Mouse (Mus musculus): Measurements from ENCODE around the gene Tpd52l1. TPM values are rescaled to one million over a fixed set of nuclear protein-coding genes. Genes with fewer than 3 reads are reported as not detected.
"Not testable (repeated sequence)": the region's sequence is repeated elsewhere in the genome, so short reads cannot be mapped to it uniquely, and the experiment has no call there.

Tpd52l1 gene
- total RNA-seq, 2 experiments from 2014 or later = 20.5 to 34.2 TPM

DNA sequence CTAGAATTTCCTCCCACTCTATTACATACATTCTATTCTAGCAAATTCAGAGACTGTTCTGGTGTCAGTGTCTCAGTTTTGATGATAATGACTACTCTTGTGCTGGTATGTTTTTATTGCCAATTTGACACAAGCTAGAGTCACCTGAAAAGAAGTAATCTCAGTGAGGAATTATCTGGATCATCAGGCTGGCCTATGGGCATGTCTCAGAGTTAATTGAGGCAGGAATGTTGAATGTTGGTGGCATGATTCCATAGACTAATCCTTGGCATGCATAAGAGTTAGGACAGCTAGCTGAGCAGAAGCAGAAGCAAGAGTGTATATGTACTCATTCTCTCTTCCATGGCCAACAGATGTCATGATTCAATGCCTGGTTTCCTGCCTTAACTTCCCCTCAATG, 27.8 kb downstream of the Tpd52l1 start:
- TF ChIP-seq CTCF (IDR thresholded peaks at IDR 0.05) = no peak
- DNase-seq = no peak
- no peak overlapping the region for H3K27ac ChIP-seq
- no peak overlapping the region for H3K4me3 ChIP-seq
- intact Hi-C loops (cut with DNase I) = no loop called here

DNA sequence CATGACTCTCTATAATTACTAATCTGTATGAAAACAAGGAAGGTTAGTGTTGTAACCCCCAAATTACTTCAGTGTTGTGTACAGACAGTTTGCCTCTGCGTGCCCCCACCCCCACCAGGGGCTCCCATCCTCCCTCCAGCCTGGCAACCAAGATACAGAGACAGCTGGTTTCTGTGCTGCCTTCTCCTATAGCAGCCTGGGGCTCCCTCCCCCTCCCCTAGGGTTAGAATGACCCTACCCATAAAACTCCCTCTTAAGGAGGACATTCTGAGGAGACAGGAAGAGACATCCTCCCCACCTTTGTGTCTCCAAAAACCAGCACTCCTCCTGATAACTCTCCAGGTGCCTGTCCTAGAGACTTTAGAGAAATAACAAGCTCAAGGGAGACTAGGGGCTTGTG, 52.8 kb downstream of the Tpd52l1 start:
- DNase-seq = no peak
- no peak for TF ChIP-seq CTCF (IDR thresholded peaks at IDR 0.05)
- intact Hi-C loops (cut with DNase I) = no loop called here
- Histone ChIP-seq H3K27ac (no peak overlapping the region), H3K4me3 (no peak overlapping the region)

DNA sequence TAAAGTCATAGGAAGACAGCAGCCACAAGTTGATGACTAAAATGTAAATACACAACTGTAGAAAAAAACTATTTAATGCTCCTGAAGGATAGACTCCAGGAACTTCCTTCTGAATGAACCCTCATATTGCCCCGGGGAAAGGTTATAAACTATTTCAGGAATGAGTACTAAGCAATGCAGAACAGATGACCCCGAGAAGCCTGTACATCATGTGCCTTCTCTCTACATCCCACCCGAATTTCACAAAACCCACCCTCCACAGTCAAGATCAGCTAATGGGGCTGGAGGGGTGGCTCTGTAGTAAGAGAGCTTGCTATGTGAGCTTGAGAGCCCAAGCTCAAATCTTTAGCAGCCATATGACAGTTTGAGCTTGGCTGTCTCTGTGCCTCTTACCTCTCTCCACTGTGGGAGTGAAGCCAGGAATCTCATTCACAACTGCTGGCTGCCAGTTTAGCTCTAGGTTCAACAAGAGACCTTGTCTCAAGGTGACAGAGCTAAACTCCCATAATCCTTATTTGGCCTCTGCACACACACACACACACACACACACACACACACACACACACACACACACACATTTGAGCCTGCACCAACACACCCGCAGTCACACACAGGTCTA, 54.9 kb downstream of the Tpd52l1 start:
- TF ChIP-seq CTCF (IDR thresholded peaks at IDR 0.05) = no peak
- Histone ChIP-seq H3K27ac (no peak overlapping the region), H3K4me3 (no peak overlapping the region)
- intact Hi-C loops (cut with DNase I) = no loop called here
- no peak for DNase-seq

DNA sequence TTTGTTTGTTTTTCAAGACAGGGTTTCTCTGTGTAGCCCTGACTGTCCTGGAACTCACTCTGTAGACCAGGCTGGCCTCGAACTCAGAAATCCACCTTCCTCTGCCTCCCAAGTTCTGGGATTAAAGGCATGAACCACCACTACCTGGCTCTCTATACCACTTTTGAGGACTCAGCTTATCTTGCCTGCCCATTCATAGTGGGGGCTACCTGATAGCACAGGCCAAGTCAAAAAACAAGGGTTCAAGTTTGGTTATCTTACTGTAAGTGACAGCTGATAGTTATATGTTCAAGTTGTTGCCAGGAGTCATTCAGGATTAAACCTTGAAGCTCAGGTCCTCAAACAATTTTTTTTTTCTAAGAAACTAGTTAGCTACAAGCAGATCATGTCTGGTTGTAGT, 57.2 kb downstream of the Tpd52l1 start:
- DNase-seq; intact Hi-C loops (cut with DNase I); H3K27ac ChIP-seq; H3K4me3 ChIP-seq: not testable (repeated sequence)

DNA sequence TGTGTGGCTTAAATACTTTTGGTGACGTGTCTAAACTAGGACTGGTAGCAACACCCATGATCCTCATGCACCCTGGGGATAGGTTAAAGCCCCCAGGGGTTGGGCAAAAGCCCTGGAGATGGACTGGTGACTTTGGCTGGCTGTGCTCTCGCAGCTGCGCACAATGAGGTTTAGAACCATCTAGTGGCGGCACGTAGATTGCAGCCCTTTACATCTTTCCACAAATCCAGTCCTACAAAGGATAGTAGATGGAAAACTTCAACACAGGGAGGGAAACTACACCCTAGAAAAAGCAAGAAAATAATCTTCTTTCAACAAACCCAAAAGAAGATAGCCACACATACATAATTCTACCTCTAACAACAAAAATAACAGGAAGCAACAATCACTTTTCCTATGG, 75.6 kb downstream of the Tpd52l1 start:
- DNase-seq; H3K4me3 ChIP-seq; H3K27ac ChIP-seq; intact Hi-C loops (cut with DNase I): not testable (repeated sequence)
- TF ChIP-seq CTCF (IDR thresholded peaks at IDR 0.05) = peak; percentile 31

DNA sequence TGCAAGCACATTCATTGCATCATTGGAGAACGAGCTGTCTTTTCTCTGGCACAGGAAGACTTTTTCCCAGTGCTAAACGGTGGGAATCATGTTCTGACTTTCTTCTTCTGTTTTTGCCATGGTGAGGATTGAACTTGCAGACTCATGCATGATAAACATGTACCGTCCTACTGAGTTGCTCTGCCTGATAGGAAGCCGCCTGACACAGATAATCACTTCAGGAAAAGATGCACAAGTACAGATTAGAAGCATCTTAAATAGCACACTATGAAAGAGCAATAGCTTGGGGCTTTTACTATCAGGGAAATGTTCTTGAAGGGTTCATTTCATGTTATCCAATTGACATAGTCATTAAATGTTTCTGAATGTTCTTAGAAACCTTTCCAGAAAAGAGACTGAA, 86.0 kb downstream of the Tpd52l1 start:
- TF ChIP-seq CTCF (IDR thresholded peaks at IDR 0.05) = no peak
- intact Hi-C loops (cut with DNase I) = no loop called here
- Histone ChIP-seq H3K4me3 (no peak overlapping the region), H3K27ac (no peak overlapping the region)
- DNase-seq = no peak

DNA sequence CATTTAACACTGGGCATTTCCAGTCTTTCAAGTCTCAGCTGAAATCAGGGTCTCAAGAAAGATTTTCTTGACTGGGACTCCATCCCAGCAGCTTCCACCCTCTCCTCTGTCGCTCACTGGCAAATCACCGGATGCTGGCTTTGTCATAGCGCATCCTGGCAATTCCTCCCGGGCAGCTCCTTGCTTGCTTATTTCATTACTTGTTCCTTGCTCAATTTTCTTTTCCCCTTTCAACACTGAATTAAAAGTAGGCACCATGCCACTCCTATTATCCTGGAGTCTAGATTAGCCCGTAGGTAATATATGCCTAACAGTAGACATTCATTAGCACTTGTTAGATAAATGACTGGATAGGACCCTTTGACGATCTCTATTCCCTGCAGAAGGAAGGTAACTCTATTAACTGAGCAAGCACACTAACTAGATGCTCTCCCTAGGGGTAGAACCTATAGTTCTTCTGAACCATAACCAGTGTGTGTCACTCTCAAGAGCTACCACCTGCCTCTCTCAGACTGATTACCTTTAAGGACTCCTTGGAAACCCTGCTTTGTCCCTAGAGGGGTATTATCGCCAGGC, 90.8 kb downstream of the Tpd52l1 start:
- Histone ChIP-seq H3K4me3 (no peak overlapping the region), H3K27ac (no peak overlapping the region)
- DNase-seq = no peak
- intact Hi-C loops (cut with DNase I) = no loop called here
- no peak for TF ChIP-seq CTCF (IDR thresholded peaks at IDR 0.05)

DNA sequence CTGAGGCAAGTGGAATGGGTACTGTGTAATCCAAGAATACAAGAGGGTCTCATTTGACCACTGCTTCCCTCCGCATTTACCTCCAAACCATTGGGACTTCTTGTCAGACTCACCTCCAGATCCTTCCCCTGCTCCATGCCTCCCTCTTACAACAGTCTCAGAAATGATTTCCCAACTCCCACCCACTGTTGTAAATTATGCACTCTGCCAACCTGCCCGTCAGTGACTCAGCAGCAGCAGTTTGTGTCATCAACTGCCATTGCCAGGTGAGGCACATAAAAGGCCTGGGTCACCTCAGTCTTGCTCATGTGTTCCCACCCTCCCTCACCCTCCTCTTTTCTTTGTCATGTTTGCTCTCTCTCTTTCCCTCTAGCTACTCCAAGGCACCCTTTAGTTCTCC, 91.6 kb downstream of the Tpd52l1 start:
- H3K27ac ChIP-seq = no peak overlapping the region
- intact Hi-C loops (cut with DNase I) = no loop called here
- no peak overlapping the region for H3K4me3 ChIP-seq
- no peak for DNase-seq
- no peak for TF ChIP-seq CTCF (IDR thresholded peaks at IDR 0.05)

DNA sequence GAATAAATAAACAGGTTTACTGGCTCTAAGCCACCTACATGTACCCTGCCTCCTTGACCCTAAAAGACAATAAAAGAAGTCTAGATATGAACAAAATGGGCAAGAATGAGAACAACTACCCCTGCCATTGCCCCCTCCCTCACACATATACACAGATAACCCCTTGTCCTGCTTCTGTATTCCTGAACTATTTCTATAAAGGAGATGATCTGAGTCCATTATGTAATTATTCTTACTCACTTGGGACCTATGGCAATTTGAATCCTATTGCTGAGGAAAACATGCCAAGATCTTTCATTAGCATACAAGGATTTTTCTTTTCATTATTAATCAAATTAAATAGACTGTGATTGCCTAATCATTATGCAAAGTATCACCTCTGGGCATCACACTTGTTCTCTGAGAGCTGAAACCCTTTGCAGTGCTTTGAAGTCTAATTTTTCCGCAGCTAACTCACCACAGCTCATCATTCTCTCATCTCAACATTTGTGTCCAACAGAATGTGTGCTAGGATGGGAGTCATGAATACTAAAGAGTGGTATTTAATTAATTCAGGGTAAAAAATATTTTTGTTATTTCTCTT, 92.8 kb downstream of the Tpd52l1 start:
- Histone ChIP-seq H3K27ac (no peak overlapping the region), H3K4me3 (no peak overlapping the region)
- intact Hi-C loops (cut with DNase I) = no loop called here
- no peak for DNase-seq
- TF ChIP-seq CTCF (IDR thresholded peaks at IDR 0.05) = no peak

DNA sequence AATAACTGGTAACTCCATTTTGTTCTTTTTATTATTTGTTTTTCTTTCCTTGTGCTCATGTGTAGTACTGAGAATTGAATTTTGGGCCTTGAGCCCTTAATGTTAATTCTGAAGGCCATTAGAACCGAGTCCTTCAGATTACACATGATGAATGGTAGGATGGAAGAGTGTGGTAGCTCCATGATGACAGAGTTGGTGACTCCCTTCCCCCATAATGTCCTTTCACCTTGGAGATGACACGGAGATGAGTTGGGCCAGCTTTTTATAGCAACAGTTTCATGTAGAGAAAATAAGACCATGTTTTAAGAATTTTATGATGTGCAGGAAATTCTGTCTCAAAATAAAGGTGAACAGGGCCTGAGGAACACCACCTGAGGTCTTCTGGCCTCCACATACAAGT, 94.7 kb downstream of the Tpd52l1 start:
- DNase-seq = no peak
- H3K4me3 ChIP-seq = no peak overlapping the region
- intact Hi-C loops (cut with DNase I) = no loop called here
- no peak for TF ChIP-seq CTCF (IDR thresholded peaks at IDR 0.05)
- H3K27ac ChIP-seq = no peak overlapping the region

DNA sequence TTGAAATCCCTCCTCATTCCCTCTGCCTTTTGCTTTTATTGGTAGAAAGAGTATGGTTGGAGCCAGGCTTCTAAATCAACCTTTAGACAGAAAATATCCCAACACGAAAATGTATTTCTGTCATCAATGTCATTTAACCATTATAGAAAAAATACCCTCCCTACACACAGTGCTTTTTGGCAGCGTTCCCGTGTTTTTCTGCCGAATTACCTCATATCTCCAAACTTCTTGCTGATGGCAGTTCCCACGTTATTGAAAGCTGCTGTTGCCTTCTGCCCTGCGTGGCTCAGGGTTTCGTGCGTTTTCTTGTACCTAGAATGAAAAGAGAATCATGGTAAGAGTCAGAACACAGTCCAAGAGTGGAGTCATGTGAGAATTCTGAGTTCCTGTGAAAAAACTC, 99.4 kb downstream of the Tpd52l1 start:
- Histone ChIP-seq H3K27ac (no peak overlapping the region), H3K4me3 (no peak overlapping the region)
- no peak for TF ChIP-seq CTCF (IDR thresholded peaks at IDR 0.05)
- intact Hi-C loops (cut with DNase I) = no loop called here
- no peak for DNase-seq

DNA sequence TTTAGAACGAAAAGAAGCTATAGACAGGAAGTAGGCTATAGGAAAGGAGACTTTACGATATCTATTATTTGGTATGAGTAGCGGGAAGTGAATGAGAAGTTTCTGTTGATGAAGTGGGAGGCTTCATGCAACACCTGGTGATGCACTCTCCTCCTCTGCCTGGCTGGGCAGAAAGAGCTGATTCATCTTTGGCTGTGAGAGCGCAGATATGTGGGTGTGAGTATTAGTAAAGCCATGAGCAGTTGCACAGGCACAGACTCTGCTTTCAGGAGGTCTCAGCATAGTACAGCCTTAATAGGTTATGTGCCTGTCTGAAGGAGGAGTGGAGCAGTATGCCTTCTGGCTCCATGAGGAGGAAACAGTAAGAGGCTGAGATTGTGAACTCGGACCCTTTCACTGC, 109.3 kb downstream of the Tpd52l1 start:
- Histone ChIP-seq H3K27ac (no peak overlapping the region), H3K4me3 (no peak overlapping the region)
- DNase-seq = no peak
- intact Hi-C loops (cut with DNase I) = no loop called here
- no peak for TF ChIP-seq CTCF (IDR thresholded peaks at IDR 0.05)

DNA sequence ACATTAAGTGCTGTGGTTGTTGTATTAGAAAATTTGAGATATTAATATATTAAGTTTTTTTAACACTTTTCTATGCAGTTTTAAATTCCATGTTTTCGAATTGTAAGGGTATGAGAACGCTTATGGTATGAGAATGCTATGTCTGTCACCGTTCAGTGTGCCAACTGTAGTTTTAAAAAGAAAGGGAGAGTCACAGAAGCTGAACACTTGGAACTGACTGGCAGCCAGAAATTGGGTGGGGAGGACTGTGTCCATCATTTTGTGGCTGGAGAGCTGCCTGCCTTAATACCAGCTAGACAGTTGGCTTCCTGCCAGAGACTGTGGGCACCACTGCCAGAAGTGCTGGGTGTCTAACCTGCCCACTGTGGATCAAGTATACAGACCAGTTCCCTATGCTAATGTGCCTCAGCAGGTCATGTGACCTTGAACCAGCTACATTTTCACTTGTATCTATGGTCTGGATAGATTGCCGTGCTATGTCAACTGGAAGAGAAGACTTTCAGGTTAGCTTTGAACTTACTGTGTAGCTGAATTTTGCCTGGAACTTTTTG, 114.5 kb downstream of the Tpd52l1 start:
- intact Hi-C loops (cut with DNase I) = no loop called here

More for the DNA sequence above, 114.5 kb downstream of the Tpd52l1 start:
- peak; percentile 44 for DNase-seq
- no peak for TF ChIP-seq CTCF (IDR thresholded peaks at IDR 0.05)
- H3K4me3 ChIP-seq = no peak overlapping the region
- no peak overlapping the region for H3K27ac ChIP-seq

All from gastrocnemius, adult 2 months (tissue).